Mouse (Mus musculus) kidney, postnatal 0 days (tissue): Measurements from ENCODE around the gene Camk2d. TPM values are rescaled to one million over a fixed set of nuclear protein-coding genes. Genes with fewer than 3 reads are reported as not detected.

Experiments
- ATAC-seq: fragments of 200-750 bp; cut with Nextera tagmentation; replicated peaks from 2 replicates; pipeline ENCODE4 v1.8.0; 2017; ENCODE audit warnings: low read depth, moderate number of reproducible peaks, moderate TSS enrichment, moderate library complexity; ENCODE audit not compliant: low FRiP score
- DNase-seq: peaks from one replicate; pipeline ENCODE4 v3.0.0-alpha.2; 2016; ENCODE audit warnings: low spot score
- H3K27ac ChIP-seq: fragments of 300-500 bp; sonication (generic); 2 replicates; pipeline ENCODE4 v1.5.1; 2014; ENCODE audit warnings: mild to moderate bottlenecking
- H3K27me3 ChIP-seq: fragments of 300-500 bp; sonication (generic); 2 replicates; pipeline ENCODE4 v1.6.1; 2014; ENCODE audit warnings: low read length, mixed read lengths; ENCODE audit not compliant: insufficient read depth
- H3K36me3 ChIP-seq: fragments of 300-500 bp; sonication (generic); 2 replicates; pipeline ENCODE4 v1.6.1; 2014; ENCODE audit warnings: low read length, mixed read lengths; ENCODE audit not compliant: insufficient read depth
- H3K4me1 ChIP-seq: fragments of 300-500 bp; sonication (generic); replicated peaks from 2 replicates; pipeline ENCODE4 v1.6.1; 2014; ENCODE audit warnings: antibody characterized with exemption, low read length, mixed read lengths; ENCODE audit not compliant: insufficient read depth
- H3K4me2 ChIP-seq: fragments of 300-500 bp; sonication (generic); 2 replicates; pipeline ENCODE4 v1.6.1; 2014; ENCODE audit warnings: mild to moderate bottlenecking, low read length, moderate library complexity, mixed read lengths
- H3K4me3 ChIP-seq: fragments of 300-500 bp; sonication (generic); replicated peaks from 2 replicates; pipeline ENCODE4 v1.5.1; 2014; ENCODE audit warnings: low read depth, low read length
- H3K9ac ChIP-seq: fragments of 300-500 bp; sonication (generic); 2 replicates; pipeline ENCODE4 v1.6.1; 2014; ENCODE audit warnings: low read depth, low read length
- H3K9me3 ChIP-seq: fragments of 300-500 bp; sonication (generic); replicated peaks from 2 replicates; pipeline ENCODE4 v1.6.1; 2016; ENCODE audit warnings: low read length, inconsistent platforms, mixed read lengths
- CTCF ChIP-seq: IDR thresholded peaks from 2 replicates; pipeline ENCODE4 v1.5.1; 2016; ENCODE audit warnings: antibody characterized with exemption, low read depth, mild to moderate bottlenecking, moderate library complexity
- whole genome bisulfite sequencing: fragments of 180-500 bp; shearing (Covaris S2); extraction: QIAGEN DNeasy Blood & Tissue Kit; methylation state at CpG from one replicate; pipeline ENCODE4 v1.1.7; 2014; 5-methylcytosine and 5-hydroxymethylcytosine counted together
- polyA plus RNA-seq: library from polyadenylated mRNA; unstranded; fragments of >200 nt; fragmentation: Nextera tagmentation; extraction: Ambion mirVana; gene quantifications from 2 replicates; pipeline ENCODE4 v1.2.1, GENCODE M21; 2015

Gene Camk2d
- polyA plus RNA-seq, 1 experiment from 2014 or later: 28.3 TPM

- Histone ChIP-seq H3K27me3 (no peaks in the 10 kb centered on the region), H3K4me2 (no peak overlapping the region), H3K9me3 (no peaks in the 10 kb centered on the region), H3K4me3 (no peak overlapping the region), H3K36me3 (no peaks in the 10 kb centered on the region), H3K9ac (no peak overlapping the region), H3K27ac (no peak overlapping the region), H3K4me1 (no peaks in the 10 kb centered on the region)
- no peak for DNase-seq
- TF ChIP-seq CTCF: no peak
- 80% methylated on average over 5 of the region's 5 CpGs for WGBS
- ATAC-seq: no peak
Observed at GRCm38 (mm10) chr3:126723458-126723857, 127.4 kb downstream of the Camk2d start.

GRCm38 (mm10) chr3:126725647-126726046, 129.5 kb downstream of the Camk2d start:
- no peak for ATAC-seq
- no peaks in the 10 kb centered on the region for H3K9me3 ChIP-seq
- H3K4me2 ChIP-seq: no peak overlapping the region
- no peak overlapping the region for H3K9ac ChIP-seq
- 74% methylated on average over 9 of the region's 9 CpGs for WGBS
- no peak overlapping the region for H3K27ac ChIP-seq
- no peak for TF ChIP-seq CTCF
- DNase-seq: no peak
- no peaks in the 10 kb centered on the region for H3K36me3 ChIP-seq
- no peak overlapping the region for H3K4me3 ChIP-seq
- H3K27me3 ChIP-seq: no peaks in the 10 kb centered on the region
- H3K4me1 ChIP-seq: no peaks in the 10 kb centered on the region

GRCm38 (mm10) chr3:126727387-126727786, 131.3 kb downstream of the Camk2d start:
- H3K36me3 ChIP-seq: no peaks in the 10 kb centered on the region
- H3K4me1 ChIP-seq: no peaks in the 10 kb centered on the region
- H3K4me3 ChIP-seq: no peak overlapping the region
- DNase-seq (no peak), ATAC-seq (no peak)
- no peak for TF ChIP-seq CTCF
- H3K27ac ChIP-seq: no peak overlapping the region
- 90% methylated on average over 4 of the region's 4 CpGs for WGBS
- no peaks in the 10 kb centered on the region for H3K9me3 ChIP-seq
- H3K9ac ChIP-seq: no peak overlapping the region
- no peaks in the 10 kb centered on the region for H3K27me3 ChIP-seq
- H3K4me2 ChIP-seq: no peak overlapping the region

GRCm38 (mm10) chr3:126730411-126730810, 134.3 kb downstream of the Camk2d start:
- H3K36me3 ChIP-seq: no peaks in the 10 kb centered on the region
- ATAC-seq: no peak
- no peak overlapping the region for H3K27ac ChIP-seq
- no peak overlapping the region for H3K4me3 ChIP-seq
- no peak for DNase-seq
- H3K4me2 ChIP-seq: no peak overlapping the region
- H3K27me3 ChIP-seq: no peaks in the 10 kb centered on the region
- WGBS: 83% methylated on average over 5 of the region's 5 CpGs
- TF ChIP-seq CTCF: no peak
- H3K9me3 ChIP-seq: no peaks in the 10 kb centered on the region
- no peaks in the 10 kb centered on the region for H3K4me1 ChIP-seq
- no peak overlapping the region for H3K9ac ChIP-seq

DNA sequence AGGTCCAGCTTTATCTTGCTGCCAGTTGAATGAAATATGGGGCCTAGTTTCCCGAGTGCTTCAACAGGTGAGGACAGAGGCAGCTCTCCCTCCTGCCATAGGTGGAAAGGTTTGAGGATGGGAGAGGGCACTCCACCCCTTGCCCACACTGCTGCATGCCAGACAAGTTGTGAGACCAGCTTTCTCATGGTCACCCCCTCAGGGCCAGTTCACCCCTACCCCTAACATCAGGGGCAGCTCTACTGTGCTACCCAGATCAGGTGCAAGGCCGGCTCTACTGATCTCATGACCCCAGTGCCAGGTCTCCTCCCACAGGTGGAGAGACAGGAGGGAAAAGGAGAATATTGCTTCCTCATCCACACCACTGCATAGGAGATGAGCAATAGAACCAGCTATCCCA, 136.2 kb downstream of the Camk2d start:
- Histone ChIP-seq H3K27me3 (no peaks in the 10 kb centered on the region), H3K9ac (no peak overlapping the region), H3K4me2 (no peak overlapping the region), H3K4me3 (no peak overlapping the region), H3K4me1 (no peaks in the 10 kb centered on the region), H3K27ac (no peak overlapping the region), H3K9me3 (no peaks in the 10 kb centered on the region), H3K36me3 (no peaks in the 10 kb centered on the region)
- DNase-seq (no peak), ATAC-seq (no peak)
- 86% methylated on average over 2 of the region's 2 CpGs for WGBS
- no peak for TF ChIP-seq CTCF

GRCm38 (mm10) chr3:126734533-126734932, 138.4 kb downstream of the Camk2d start:
- H3K9ac ChIP-seq: no peak overlapping the region
- H3K4me1 ChIP-seq: no peaks in the 10 kb centered on the region
- DNase-seq (no peak), ATAC-seq (no peak)
- no peak overlapping the region for H3K4me3 ChIP-seq
- H3K27ac ChIP-seq: no peak overlapping the region
- WGBS: 92% methylated on average over 2 of the region's 2 CpGs
- no peaks in the 10 kb centered on the region for H3K27me3 ChIP-seq
- H3K9me3 ChIP-seq: no peaks in the 10 kb centered on the region
- TF ChIP-seq CTCF: no peak
- H3K36me3 ChIP-seq: no peaks in the 10 kb centered on the region
- H3K4me2 ChIP-seq: no peak overlapping the region

DNA sequence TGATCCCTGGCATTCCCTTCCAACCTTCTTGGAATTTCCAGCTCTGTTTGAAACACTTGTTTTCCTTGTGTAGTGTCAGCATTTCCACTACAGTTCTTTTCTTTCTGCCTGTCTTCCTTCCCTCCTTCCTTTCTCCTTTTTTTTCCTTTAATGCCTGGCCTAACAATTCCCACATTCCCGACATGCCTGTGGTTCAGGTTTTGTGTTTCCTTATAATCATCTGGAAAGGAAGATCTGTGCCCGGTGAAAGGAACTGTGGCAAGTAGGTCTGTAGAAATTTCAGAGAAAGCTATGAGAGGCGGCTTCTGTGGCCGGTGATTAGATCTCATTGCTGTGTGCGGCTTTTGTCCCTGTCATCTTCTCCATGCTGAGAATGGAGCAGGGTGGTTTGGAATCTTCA, 139.1 kb downstream of the Camk2d start:
- H3K9me3 ChIP-seq: no peaks in the 10 kb centered on the region
- no peak overlapping the region for H3K9ac ChIP-seq
- 74% methylated on average over 5 of the region's 5 CpGs for WGBS
- DNase-seq (no peak), ATAC-seq (no peak)
- H3K4me1 ChIP-seq: no peaks in the 10 kb centered on the region
- TF ChIP-seq CTCF: no peak
- H3K36me3 ChIP-seq: no peaks in the 10 kb centered on the region
- H3K27me3 ChIP-seq: no peaks in the 10 kb centered on the region
- H3K27ac ChIP-seq: no peak overlapping the region
- H3K4me3 ChIP-seq: no peak overlapping the region
- H3K4me2 ChIP-seq: no peak overlapping the region
